11 mouse cellular contexts compared by ENCODE assay signal in genomic region chr15:12433893-12434599, GRCm38 (mm10).
A peak's percentile ranks its signal among the peaks of the same experiment; 100 is the strongest.
DNase-seq lines count a peak whose midpoint lies in the region; ATAC-seq and TF ChIP-seq lines count a peak whose summit lies in the region.
"Had no signal": no experiment of that assay in that cellular context is flagged by ENCODE, and none has a peak within 500 bp of the region (broad histone marks: within the 10 kb centered on the region; RNA-seq: fewer than 3 reads in every experiment).

No protein-coding gene starts in this region.

- no peak overlapping the region for H3K27ac ChIP-seq in heart, embryonic 12.5 days (ENCODE audit: poor library complexity, severe bottlenecking)

- WGBS in heart, embryonic 12.5 days: 63% methylated on average over 19 of the region's 19 CpGs

- H3K9ac ChIP-seq in heart, embryonic 12.5 days: no peak overlapping the region

- TF ChIP-seq POLR2A in brain, embryonic 14.5 days (IDR thresholded peaks at IDR 0.05; ENCODE audit: borderline replicate concordance, extremely low read depth, insufficient read depth, insufficient read length, poor library complexity, severe bottlenecking): no peak

- H3K4me1 ChIP-seq in heart, embryonic 12.5 days (replicated peaks): peaks cover 22% of the 10 kb centered on the region

- no peaks in the 10 kb centered on the region for H3K36me3 ChIP-seq in heart, embryonic 12.5 days

- no peak overlapping the region for H3K4me2 ChIP-seq in heart, embryonic 12.5 days

- H3K27me3 ChIP-seq in heart, embryonic 12.5 days (replicated peaks): no peaks in the 10 kb centered on the region

- H3K9me3 ChIP-seq in heart, embryonic 12.5 days (replicated peaks): no peaks in the 10 kb centered on the region

- DNase-seq in heart, adult 11 months: peak; percentile 89
- DNase-seq in kidney, postnatal 10 days: peak; percentile 60
- no peak for DNase-seq in kidney, adult 9 months
- peak; percentile 25 for DNase-seq in brain, embryonic 14.5 days (ENCODE audit: low read depth)
- DNase-seq in lung, postnatal 10 days: peak; percentile 49
- DNase-seq in cerebellum, adult 9-10 months: no peak
- DNase-seq in adrenal gland, postnatal 10 days: no peak
- DNase-seq: adrenal gland, adult 2 months; cerebellum, adult 8-10 months had no signal

- TF ChIP-seq CTCF in brain, embryonic 14.5 days (IDR thresholded peaks at IDR 0.05; ENCODE audit: borderline replicate concordance, extremely low read depth, insufficient read depth, insufficient read length): no peak

- no peak for ATAC-seq in heart, embryonic 12.5 days (ENCODE audit: insufficient number of reproducible peaks, low FRiP score)
- ATAC-seq: inflammation-experienced regulatory T-cells, adult 6 months had no signal

- H3K4me3 ChIP-seq in heart, embryonic 12.5 days: no peak overlapping the region

Comparison
In these comparisons a context has a peak if more than half of its experiments do, and no peak if none do; other contexts are left out.
1. DNase-seq: peak in heart, adult 11 months (single experiment), kidney, postnatal 10 days (single experiment), brain, embryonic 14.5 days (single experiment) and lung, postnatal 10 days (single experiment); none in kidney, adult 9 months (single experiment), cerebellum, adult 9-10 months (single experiment) and adrenal gland, postnatal 10 days (single experiment).